Mouse (Mus musculus) heart, adult 18-20 months (tissue): ENCODE results near the gene Insl5. TPM values are rescaled to one million over a fixed set of nuclear protein-coding genes. Genes with fewer than 3 reads are reported as not detected.

Source experiments
- DNase-seq, 2 experiments: peaks; one replicate each; pipeline ENCODE4 v3.0.0; 2021 to 2022; ENCODE audit warnings: mixed read lengths in 1 of 2
- long read RNA-seq, 2 experiments: library from polyadenylated mRNA; stranded (forward); transcript quantifications; one replicate each; pipeline ENCODE4 v2.0.0; 2021
- total RNA-seq, 2 experiments: library from RNA; stranded (reverse); gene quantifications; 2 replicates each; pipeline ENCODE4 v1.2.3; 2021

The Insl5 gene
- total RNA-seq, result not detected
- long read RNA-seq, experiment 1, result 0 reads
- long read RNA-seq, experiment 2, result 0 reads

DNA sequence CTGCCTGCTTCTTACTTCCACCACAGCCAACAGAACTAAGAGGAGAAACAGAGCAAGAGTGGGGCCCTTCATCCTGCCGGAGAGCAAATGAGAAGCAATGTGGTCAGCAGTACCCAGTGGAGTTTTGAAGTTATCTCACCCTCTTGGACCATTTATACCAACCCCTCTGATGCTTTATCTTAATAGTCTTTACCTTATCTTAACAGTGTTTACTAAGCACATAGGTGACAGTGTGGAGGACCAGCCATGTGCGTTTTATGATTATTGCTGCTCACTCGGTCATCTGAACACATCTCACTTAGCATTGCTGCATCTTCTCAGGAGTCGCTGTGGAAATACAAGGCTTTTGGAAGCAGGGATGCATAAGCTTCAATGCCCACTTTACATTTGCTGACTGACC lies at the start of gene Insl5:
Insl5 (minus strand) TSS at position 222 of the 400 bp plus-strand sequence.
- no peak for DNase-seq

DNA sequence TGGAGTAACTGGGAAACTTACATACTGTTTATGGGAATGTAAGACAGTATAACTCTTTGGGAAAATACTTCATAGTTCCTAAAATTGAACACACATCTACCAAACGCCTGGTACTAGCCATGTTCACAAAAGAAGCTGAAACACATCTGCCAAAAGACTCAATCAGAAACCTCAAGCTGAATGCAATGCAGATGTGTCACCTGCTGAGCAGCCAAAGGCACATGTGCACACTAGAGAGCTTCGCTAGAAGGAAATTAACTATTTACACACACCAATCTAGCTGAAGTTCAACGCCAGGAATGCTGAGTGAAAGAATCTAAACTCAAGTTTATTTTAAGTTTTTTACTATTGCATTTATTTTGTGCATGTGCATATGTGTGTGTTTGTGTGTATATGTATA lies 44.0 kb upstream of the Insl5 start:
- DNase-seq, result no peak

DNA sequence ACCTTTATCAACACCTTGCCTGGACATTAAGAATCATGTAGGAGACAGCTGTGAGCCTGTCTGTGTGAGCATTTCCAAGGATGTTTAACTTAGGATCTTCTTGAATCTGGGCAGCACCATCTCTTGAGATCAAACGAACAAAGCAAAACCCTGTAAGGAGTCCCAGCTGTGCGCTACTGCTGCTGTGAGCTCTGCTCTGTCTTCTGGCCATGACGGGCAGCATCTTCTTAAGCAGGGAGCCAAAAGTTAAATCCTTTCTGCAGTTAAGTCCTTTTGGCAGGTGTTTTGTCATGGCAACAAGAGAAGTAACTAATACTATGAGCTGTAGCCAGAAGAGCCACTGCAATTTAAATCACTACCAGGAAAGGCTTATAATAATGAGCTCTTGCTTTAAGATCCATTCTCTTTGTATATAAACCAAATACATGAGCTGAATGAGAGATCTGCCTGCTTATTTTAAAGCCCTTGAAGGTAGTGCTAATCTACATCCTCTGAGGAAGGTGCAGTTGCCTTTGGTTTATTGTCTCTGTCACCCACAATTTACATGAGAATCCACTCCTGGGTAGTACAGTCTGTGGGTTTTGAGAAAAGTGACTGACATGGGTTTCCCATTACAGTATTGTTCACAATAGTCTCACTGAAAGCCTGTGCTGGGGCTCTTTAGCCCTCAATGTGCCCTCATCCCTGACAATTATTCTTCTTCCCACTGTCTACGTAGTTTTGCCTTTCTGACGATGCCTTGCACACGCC lies 41.4 kb upstream of the Insl5 start:
- no peak for DNase-seq

DNA sequence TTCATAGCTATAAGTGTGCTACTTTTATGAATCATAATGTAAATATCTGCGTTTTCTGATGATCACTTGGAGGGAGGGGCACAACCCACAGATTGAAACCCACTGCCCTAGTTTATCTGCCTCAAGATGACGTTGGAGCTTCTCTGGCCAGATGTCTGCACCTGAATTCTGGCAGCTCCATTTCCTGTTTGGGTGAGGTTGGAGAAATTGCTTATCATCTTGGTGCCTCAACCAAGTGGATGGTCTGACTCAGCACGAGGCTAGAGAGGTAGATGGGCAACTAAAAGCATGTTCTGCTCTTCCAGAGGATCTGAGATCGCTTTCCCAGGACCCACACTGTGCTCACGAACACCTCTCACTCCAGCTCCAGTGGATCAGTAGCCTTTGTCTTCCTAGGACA lies 38.3 kb upstream of the Insl5 start:
- no peak for DNase-seq

DNA sequence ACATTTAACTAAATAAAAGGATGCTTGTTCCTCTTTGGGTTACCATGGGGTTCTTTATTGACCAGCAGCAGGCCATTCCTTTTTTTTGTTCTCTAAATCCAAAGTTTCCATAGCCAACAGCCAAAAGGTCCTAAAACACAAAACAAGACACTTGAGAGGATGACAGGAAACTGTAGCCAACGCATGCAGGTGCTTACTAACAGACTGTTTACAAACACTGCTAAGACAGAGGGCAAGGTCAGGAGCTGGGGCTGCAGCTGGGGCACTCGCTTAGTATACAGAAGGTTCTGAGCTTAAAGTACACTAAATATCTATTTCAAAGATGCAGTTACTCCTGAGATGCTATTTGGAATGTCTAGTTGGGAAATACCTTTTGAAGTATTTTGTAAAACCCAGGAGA lies 37.8 kb upstream of the Insl5 start:
- DNase-seq, result no peak

DNA sequence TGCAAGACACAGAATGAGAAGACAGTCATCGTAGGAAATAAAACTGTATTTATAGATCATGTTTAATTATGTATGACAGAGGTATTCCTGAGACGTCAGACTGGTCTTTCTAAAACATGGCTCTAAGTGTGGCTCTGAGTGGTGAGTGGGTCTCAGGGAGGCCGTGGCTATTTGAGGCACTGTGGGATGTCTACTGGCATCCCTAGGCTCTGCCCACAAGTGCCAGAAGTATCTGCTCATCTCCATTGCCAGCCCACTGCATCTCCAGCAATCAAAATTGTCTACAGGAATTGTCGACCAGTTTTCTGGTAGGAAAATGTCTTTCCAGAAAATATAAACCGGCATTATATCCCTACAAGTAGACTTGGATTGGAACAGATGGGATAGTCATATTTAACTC lies 30.3 kb upstream of the Insl5 start:
- no peak for DNase-seq

DNA sequence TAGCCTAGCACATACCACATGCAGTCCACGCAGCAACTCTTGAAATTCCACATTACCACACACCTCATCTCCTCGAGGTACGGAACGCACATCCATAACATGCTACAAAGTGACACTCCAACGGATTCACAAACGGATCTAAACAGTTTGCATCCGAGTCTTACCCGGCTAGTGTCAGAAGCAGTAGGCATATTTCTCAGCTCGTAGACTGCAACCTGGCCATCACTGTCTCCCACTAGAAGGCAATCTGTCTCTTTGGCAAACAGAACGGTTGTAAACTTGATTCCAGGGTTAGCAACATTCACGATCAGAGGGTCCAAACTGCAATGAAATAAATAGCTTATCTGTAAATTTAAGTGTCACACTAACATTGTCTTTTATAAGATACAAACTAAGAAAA lies 21.4 kb upstream of the Insl5 start:
- no peak for DNase-seq

DNA sequence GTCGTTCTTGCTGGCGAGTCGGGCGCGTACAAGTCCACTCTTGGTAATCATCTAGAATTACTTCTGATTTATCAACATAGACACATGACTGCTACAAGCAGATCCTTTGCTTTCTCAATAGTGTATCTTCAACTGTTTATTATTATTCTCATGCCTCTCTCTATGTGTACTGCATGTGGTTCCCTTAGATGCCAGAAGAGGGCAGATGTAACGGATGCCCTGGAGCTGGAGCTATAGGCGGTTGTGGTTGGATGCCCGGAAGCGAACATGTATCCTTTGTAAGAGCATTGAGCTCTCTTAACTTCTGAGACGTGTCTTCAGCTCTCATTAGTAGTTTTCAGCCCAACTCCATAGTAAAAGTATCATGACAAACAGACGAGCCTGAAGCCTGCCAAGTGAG lies 16.4 kb upstream of the Insl5 start:
- DNase-seq, result no peak

DNA sequence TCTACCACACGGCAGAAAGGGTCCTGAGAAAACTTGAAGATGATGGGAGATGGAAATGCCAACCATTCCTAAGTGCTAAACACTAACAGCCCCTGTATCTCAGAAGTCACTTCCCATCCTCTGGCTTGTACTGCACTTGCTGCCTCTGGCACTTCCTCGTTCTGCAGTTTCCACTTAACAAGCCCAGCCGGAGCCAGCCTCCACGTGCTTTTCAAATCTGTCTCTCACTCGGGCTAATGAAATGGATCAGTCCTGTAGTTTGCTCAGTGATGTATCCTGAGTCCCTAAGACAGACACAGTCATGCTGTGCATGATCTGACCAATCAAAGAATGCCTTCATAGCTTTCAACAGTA lies 13.2 kb upstream of the Insl5 start:
- DNase-seq, result no peak

DNA sequence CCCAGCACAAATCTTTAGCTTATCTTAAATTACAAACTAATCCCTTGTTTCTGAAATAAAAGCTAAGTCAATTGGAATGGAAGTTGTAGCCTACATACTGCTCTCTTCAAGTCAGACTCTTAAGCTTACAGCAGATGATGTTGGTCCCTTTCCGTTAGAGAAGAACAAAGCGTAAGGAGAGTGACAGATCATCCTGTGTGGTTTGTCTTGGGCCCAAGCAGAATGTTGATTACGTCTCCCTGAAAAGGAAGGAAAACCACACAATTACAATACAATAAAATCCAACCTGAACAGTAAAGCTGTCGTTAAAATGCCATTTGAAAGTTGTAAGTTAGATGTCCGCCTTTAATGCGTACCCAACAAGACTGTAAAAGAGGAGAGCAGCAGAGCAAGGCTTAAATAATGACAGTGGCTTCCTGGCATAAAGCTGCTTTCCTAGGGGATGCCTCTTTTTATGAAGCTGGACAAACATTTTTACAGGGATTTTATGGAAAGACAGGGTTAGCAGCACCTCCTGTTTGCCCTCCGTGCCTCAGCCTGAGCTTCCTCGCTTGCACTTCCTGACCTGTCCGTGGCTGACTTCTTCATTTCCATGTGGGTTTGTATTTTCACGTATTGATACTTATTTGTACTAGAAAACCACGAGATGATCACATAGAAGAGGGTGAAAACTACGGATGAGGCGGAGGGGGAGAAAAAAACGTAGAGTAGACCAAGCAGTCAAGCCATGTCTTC lies 12.6 kb upstream of the Insl5 start:
- no peak for DNase-seq

DNA sequence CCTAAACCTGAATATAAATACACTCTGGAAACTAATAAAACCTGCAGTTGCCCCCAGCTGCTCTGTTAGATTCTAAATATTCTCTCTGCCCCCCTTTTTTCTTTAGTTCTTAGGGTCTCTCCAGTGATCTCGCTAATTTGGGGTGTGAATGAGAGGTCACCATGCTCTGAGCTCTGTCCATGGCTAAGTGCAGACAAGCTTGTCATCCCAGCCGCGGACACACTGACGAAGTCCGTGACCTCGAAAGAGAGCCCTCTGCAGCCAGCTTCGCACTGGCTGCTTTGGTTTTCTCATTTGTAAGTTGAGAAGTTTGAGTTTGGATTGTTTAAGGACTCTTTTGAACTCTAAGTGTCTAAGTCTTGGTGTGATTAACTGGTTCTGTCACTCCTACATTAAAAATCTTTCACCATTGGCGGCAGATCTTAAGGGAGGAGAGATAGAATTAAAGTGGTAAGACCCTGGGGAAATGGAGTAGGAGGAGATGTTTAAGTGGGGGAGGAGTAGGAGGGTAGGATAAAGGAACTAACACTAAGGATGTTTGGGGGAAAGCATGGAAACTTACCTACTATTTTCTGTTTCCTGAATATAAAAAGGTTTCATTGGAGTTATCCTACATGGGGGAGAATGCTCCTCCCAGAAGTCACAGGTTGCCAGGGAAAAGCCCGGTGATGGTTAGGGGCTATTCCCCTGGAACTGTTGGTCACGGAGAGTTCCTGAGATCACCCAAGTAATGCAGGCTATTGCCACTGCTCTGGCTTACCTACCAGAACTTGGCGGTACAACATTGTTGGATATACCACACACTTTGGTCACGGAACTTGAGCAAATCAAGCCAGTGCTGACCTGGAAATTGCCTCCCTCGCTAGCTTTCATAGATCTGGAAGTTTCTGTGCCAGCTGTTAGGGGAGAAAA lies 1.8 kb upstream of the Insl5 start:
- no peak for DNase-seq

DNA sequence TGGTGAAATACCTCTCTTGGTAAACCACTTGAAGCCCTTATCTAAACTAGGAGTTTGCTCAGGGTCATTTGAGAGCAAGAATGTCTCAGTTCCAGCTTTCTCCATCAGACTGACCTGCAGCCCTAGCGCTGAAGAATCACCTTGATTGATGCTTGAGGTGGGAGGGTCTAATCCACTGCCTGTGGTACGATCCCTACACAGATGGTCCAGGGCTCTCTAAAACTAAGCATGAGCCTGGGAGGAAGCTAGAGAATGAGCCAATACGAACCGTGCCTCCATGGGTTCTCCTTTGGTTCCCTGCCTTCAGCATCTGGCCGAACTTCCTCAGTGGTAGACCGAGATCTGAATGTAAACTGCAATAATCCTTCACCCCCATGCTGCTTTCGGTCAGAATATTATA lies 1.1 kb upstream of the Insl5 start:
- no peak for DNase-seq

DNA sequence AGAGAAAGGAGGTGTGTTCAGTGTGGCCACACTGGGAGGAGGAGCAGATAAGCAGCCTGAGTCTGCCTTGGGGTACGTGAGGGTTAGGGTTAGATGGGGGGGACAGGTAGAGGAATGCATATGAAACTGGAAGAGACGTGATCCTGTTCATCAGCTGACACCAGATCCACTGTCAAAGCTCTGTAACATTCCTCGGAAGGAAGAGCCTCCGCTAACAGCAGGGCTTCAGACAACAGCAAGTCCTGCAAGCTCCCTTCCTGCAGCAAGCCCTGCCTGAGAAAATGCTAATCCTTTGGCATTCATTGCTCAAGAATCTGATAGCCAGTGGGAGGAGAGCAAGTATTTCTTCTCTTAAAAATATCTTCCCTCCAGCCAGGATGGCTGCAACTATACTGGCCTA lies 13.2 kb downstream of the Insl5 start:
- no peak for DNase-seq

DNA sequence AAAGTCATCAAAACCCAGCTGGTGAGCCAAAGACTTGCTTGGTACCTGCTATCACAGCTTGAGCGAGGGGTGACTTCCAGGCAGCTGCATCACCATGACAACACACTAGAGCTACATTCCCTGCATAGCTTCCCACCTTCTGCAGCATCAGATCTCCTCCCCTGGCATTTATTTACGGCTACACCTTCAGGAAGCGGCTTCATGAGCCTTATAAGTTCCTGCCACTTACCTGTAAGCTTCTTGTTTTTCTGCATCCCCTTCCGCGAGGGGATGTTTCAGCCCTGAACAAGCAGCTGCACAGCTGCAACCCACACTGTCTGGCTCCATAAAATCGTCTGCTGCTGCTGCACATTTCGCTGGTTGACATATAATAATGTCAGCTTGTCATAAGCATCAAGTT lies 14.8 kb downstream of the Insl5 start:
- DNase-seq, result no peak

DNA sequence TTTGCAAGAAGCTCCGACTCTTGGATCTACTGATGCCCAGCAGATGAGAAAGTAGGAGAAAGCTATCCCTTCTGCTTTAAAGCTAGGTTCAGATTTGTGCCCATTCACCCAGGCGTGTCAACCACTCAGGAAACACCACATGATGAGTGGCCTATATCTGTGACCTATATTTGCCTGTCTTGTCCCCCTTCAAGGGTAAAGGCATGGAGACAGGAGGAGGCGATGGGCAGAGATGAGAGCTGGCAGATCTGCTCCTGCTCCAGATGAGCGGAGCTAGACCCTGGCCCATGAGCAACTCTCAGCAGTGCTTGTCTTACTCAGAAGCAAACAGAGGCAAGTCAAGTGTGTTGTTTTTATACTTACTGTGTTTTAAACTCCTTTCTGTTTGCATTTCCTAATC lies 15.9 kb downstream of the Insl5 start:
- DNase-seq, result no peak

DNA sequence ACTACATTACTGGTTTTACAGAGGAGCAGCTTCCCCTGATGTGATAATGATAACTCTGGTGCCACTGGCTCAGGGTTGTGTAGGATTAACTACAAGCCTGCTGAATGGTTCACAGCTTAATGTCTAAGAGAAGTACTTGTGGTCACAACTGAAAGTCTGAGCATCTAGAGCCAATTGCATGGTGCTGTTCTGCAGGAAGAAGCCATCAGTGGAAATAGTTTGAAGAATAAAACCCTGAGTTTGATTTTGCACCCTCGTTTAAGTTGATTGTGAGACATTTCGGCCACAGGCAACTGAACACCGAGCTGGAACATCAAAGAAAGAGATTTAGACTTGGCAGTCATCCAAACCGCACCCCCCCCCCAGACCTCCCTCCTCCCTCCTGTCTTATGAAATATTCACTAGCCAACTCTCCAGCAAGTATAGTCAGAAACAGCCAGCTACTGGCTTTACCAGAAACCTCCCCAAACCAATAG lies 19.7 kb downstream of the Insl5 start:
- DNase-seq, result no peak

DNA sequence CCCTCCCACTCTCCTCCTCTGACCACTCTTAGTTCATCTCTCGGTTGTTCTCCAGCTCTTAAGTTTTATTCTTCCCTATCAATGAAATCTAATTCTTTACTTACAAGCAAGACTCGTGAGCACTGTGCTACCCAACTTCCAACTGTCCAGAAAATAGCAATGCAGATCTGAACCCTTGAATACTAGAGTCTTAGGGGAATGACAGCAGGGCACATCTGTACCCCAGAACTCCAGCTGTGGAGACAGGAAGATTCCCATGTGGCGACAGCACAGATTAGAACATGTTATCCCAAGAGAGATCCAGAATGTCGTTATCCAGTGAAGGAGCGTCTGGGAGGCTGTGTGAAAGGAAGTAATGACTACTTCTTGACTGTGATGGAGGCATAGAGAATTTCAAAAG lies 20.4 kb downstream of the Insl5 start:
- peak in 1 of 2 experiments; percentile 11 for DNase-seq

DNA sequence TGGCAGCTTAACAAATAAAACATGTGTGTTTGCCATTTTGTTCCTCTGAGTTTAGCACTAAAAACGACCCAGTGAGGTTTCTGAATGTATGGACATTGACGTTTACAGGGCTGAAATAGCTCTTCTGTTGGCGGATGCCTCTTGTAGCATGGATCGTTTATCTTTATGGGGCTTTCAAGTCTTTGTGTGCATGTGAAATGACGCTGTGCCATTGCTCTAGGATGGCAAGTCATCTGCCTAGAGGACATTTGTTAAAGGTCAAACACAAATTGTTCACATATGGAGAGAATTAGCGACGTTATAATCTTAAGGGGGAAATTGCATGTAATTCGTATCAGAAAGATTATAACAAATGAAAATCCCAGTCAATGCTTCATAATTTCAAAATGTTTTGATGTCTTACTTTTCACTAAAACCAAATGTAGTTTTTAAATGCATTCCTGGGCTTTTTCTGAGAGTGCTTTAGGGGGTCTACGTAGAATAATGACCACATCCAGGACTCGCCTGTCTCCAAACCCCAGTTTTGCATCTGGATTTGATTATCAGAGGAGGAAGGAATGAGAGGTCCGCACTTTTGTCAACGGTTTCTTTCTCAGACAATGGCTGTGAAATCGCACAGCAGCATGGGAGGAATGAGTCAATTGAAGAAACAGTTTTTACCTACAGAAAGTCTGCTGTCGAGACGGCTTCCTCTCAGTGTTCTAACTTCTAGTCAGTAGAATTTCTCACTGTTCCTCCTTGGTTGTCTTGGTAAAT lies 21.3 kb downstream of the Insl5 start:
- no peak for DNase-seq

DNA sequence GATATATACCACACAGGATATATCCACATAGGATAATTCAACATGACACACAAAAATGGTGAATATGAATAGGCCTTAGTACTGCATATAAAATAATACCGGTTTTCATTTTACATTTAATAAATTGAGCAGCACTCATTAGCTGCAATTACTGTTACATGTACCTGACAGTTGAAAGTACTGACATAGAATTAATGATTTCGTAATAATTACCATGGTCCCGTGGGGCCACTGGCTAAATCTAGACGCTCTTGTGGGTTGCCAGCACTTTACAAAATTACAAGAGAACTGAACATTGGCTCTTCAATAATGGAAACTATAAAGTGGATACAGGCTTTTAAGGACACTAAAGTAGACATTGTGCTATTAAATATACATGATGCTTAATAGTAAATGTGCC lies 22.0 kb downstream of the Insl5 start:
- DNase-seq, result no peak

DNA sequence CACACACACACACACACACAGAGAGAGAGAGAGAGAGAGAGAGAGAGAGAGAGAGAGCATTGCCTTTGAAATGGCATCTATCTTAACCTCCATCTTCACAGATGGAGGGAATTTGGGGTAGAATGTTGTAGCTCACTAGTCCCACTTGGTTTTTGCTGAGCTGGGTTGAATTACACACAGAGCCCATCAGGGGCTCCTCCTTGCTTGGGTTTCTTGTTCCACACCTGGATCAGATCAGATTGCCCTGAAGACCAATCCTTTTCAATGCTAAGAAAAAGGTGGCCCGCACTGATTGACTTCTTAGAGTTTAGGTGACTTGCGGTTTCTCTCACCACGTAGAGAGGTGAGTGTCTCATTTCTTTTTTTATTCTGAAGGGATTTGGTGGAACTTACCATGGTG lies 35.0 kb downstream of the Insl5 start:
- no peak for DNase-seq

DNA sequence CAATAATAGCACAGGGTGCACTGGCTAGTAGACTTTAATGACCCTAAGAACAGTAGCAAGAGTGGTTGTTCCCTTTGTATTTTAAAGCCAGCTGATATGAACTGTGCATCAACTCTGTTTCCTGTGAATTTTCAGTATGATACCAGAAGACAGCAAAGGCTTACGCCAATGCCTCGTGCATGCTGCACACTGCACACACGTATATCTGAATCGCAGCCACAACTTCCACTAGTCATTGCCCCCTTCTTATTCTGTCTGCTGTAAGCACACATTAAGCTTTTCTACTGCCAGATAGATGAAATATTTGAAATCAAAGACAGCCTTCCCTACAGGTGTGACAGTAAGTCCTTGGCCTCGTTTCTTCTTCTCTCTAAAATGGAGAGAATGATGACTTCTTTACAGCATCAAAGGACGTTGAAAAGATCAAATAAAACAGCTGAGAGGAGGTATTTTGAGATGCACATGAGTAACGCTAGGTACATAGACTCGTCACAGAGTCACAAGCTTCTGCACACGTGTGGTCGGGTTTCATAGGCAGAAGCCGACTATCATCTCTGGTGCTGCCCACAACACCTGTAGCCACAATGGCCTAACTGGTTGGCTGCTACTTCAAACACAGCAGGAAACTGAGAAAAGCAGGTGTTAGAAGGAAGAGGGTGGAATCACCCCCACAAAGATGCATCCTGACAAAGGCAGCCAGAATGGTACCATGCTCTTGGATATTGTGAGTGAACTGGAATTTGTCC lies 35.9 kb downstream of the Insl5 start:
- no peak for DNase-seq
